Mouse (Mus musculus) T-helper 1 cell (primary cell): ENCODE data around the gene a.
"Not testable (repeated sequence)": the region's sequence is repeated elsewhere in the genome, so short reads cannot be mapped to it uniquely, and the experiment has no call there.

Source experiments
- in situ Hi-C: fragments of 300-600 bp; cut with MboI, MseI; formaldehyde crosslinking; loops from one replicate; pipeline ENCODE4 v1.15.1; 2025; ENCODE audit warnings: high pct_unique_total_duplicates

The a gene

DNA sequence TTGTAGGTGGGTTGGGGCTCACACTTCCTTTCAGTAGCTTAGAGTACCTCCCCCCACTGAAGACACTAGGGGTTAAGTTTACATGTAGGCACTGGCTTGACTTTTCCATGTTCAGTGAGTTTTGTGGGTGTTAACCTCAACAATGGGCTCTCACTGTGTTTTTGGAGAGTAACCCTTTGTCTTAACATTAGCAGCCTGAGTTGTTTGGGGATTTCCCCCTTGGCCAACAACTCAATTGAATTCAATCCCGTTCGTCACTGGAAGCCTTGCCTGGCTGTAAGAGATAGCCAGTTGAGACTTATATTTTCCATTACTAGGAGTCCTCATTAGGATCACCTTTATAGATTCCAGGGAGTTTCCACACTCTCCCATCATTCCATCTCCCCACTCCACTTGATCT, 45.3 kb downstream of the a start:
- in situ Hi-C loops, result no loop called here

- in situ Hi-C loops, result no loop called here
Observed at GRCm38 (mm10) chr2:154848086-154848485, 56.9 kb downstream of the a start.

DNA sequence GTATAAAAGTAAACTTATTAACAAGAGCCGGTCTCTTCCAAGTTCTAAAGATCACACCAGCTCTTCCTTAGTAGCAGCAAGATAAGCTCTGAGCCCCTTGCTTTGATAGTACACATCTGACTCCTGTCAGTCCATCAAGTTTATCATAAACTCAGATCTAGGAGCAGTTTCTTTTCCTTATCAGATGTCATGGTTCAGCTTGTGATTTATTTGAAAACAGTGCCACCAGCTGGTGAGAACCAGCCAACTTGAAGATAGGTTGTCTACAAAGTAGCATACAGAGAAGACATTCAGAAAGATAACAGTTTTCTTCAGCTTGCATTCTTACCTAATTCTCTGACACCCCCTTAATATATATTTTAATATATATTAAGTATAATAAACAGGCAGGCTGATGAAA, 64.2 kb downstream of the a start:
- in situ Hi-C loops, result loop anchor here (5.0 kb wide), 1 partner anchor 148 kb away; no protein-coding TSS in a partner anchor

- in situ Hi-C loops, result no loop called here
Observed at GRCm38 (mm10) chr2:154863672-154864071, 72.5 kb downstream of the a start.

DNA sequence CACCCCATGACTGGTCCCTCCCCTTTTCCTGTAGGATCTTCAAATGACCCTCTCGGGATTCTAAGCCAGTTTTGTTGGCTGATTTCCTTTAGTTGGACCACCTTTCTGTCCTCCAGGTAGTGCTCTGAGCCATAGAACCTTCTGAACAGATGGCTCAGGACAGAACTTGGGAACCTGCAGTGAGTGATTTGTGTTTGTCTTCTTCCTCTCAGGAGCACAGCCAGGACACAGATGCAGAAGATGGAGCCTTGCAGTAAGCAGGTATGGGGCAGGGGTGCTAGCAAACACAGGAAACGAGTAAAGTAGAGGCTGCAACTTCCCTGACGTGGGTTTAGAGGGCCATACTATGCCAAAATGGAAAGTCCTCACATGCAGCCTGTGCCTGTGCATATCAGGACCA, 74.5 kb downstream of the a start:
- in situ Hi-C loops, result no loop called here

GRCm38 (mm10) chr2:154868106-154868505, 76.9 kb downstream of the a start:
- in situ Hi-C loops, result no loop called here

GRCm38 (mm10) chr2:154869954-154870641, 78.9 kb downstream of the a start:
- in situ Hi-C loops, result no loop called here

DNA sequence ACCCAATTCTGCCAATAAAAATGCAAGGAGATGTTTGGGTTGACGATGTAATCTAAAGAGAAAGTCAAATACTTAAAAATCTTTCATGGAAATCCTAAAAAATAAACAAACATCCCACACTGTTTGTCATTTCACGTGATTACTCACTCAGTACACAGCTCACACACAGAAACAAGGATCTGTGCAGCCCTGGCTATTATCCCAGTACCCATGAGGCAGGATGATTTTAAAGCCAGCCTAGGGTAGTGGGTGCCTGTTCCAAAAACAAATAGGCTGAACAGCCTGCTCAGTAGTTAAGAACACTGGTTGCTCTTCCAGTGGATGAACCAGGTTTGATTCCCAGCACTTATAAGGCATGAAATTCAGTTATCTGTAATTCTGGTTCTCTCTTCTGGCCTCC, 85.4 kb downstream of the a start:
- in situ Hi-C loops, result no loop called here

DNA sequence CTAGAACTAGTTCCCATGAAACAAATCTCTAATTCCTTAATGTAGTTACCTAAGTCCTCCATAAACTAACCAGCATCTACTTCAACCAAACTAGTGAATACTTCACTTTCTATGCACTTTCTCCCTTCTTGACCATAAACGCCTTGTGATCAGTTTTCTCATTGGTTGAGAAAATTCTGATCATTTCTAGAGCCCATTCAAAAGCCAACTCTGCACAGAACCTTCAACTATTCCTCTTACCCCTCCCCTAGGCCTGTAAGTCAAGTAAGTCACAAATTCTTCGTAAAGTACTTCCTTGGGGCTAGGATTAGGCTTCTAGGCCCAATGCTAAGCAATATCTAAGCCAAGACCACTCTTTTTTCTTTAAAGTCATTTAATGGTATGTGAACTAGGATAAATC, 100.4 kb downstream of the a start:
- in situ Hi-C loops, result loop anchor here (10.0 kb wide), 1 partner anchor 1653 kb away; the partner anchor contains the start of gene Aar2

GRCm38 (mm10) chr2:154892201-154893044, 101.2 kb downstream of the a start, which contains the start of gene Eif2s2:
Gene Eif2s2, minus strand, starts transcription at chr2:154892935.
- in situ Hi-C loops, result loop anchor here (10.0 kb wide), 1 partner anchor 1652 kb away; the partner anchor contains the start of gene Aar2

DNA sequence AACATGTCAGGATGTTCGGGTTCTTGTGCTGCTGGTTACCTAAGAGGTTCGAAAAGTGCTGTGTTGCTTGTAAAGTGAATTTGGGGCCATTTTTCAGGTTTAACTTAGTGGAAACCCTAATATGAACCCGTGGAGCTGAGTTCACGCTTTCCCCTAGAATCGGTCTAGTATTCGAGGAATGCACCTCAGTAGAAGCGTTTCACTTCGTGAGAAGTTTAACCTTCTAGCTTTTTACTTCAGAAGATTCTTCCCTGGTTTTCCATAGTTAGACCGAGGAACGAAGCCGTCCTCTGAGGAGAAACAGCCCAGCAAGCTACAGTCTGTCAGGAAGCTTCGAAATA, 101.8 kb downstream of the a start:
- in situ Hi-C loops, result loop anchor here (10.0 kb wide), 1 partner anchor 1652 kb away; the partner anchor contains the start of gene Aar2

DNA sequence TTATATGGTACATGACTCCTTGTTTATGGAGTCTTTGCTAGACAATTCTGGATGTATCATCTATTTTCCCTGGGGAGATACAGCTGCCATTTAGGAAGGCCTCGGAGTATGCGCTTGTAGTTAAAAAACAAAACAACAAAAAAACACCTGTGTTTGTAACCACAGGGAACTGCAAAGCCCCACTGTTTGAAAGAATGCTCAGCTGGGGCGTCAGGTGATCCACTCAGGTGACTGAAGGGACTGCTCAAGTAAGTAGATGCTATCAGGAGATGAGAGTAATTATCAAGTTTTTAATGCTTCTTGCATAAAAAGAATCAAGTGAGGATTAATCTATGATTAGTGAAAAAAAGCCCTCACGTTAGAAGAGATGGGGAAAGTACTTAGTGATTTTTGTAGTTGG, 102.3 kb downstream of the a start:
- in situ Hi-C loops, result loop anchor here (10.0 kb wide), 1 partner anchor 1651 kb away; the partner anchor contains the start of gene Aar2

- in situ Hi-C loops, result loop anchor here (10.0 kb wide), 1 partner anchor 1646 kb away; the partner anchor contains the start of gene Aar2
Observed at GRCm38 (mm10) chr2:154899004-154899403, 107.8 kb downstream of the a start.

DNA sequence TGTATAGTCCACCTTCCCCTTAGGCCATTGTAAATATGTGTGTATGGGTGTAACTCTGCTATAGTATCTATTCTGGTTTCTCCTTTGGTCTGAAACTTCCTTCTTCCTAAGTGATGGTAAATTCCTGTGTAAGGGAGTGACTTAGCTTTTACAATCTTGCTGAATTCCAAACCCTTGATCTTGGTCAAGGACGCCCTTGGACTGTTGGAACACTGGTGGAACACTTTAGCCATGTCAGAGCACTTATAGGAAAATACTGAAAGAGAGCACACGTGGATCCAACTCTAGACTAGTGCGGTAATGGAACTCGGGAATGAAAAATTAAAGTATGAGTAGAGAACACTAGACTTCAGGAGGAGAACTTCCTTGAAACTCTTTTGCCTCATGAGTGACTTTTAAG, 108.2 kb downstream of the a start:
- in situ Hi-C loops, result loop anchor here (10.0 kb wide), 1 partner anchor 1645 kb away; the partner anchor contains the start of gene Aar2

DNA sequence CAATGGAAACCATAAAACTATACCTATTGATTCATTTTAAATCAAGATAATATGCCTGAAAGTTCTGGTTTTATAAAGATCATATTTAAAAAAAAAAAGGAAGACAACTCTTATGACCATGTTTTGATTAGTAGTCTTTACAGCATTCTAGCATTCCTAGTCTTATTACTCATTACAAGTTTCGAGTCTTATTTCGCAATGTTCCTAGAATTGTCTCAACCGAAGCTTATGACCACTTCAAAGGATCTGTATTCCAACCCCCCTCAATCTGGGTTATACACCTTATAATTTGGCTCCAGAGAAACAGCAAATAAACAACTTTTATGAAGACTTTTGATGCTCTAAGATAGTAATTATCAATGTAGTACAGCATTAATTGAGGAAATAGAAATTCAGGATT, 110.9 kb downstream of the a start:
- in situ Hi-C loops, result no loop called here

GRCm38 (mm10) chr2:154905796-154906195, 114.6 kb downstream of the a start:
- in situ Hi-C loops, result no loop called here

- in situ Hi-C loops, result not testable (repeated sequence)
Observed at GRCm38 (mm10) chr2:154908223-154908622, 117.0 kb downstream of the a start.

DNA sequence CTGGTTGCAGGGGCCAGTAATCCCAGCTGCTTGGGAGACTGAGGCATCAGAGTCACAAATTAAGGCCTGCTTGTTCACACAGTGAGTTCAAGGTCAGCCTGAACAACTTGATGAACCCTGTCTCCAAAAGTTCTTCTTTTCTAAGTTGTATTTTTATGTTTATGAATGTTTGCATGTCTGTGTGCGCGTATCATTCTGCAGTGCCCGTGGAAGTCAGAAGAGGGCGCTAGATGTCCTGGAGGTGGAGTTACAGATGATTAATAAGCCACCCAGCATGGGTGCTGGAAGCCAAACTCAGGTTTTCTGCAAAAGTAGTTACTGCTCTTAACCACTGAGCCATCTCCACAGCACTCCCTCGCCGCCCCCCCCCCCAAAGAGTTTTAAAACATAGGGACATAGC, 118.6 kb downstream of the a start:
- in situ Hi-C loops, result no loop called here

DNA sequence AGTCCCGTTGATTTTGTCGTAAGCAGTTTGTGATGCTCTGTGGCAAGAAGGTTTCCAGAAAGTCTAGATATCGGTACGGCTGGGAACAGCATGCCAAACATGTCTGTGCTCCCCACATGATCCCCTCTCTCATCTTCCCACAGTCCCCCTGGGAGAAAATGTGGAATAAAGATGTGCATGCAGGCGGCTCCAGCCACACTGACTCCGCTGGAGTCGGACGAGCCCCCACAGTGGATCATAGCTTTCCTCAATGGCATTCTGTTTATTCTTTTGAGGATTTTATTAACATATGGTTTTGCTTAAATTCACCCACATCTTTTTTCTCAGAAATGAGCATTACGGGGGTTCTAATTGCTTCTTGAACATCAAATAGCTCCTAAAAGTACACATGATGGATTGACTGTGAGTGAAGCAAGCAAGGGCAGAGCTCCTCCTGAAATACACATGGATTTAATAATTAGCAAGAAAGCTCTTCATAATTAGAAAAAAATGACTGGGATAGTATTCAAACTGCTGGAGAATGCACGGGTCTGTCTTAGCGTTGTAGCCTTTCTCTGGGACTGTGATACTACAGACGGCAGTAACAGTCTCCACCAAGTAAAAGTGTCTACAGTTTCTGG, 124.8 kb downstream of the a start:
- in situ Hi-C loops, result no loop called here

DNA sequence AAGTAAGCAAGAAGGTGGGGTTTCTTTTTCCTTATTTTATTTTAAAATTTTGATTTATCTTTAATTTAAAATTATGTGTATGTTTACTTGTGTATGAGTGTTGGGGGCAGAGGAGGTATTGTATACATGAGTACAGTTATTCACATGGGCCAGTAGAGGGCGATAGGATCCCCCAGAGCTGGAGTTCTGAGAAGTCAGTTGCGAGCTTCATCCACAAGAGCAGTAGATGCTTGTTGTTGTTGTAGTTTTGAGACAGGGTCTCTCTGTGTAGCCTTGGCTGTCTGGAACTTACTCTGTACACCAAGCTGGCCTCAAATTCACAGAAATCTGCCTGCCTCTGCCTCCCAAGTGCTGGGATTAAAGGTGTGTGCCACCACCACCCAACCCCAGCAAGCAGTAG, 125.3 kb downstream of the a start:
- in situ Hi-C loops, result no loop called here

DNA sequence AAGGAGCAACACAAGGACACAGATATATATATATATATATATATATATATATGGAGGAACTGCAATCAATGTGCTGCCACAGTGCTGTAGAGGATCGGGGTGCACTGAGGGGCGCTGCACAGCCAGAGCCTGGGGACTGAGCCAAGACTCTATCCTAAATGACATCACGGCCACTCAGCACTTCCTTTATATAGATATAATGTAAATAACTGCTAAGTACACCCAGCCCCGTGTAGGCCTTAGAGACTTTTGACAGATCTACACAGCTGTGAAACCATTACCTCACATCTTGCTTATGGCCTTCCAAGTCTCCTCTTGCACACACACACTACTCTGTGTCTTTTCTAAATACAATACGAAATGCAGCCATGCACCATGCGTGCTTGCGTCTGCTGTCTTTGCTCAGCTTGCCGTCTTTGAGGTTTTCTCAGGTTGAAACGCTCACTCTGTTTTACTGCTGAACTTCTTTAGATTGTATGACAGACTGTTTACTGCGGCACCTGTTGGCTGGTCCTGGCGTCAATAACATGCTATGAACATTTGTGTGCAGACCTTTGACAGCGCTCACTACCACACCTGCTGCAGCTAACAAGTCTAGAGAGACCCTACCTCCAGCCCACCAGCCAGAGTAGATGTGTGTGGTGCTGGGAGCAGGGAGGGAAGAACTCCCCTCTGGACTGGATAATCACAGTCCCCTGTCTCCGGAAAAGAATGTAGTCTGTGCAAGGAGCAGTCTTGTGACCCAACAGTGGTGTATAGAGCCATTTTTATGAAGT, 126.9 kb downstream of the a start:
- in situ Hi-C loops, result no loop called here
